Mouse (Mus musculus) limb, embryonic 12.5 days (tissue): ENCODE results near the gene Sh3bp4. TPM values are rescaled to one million over a fixed set of nuclear protein-coding genes. Genes with fewer than 3 reads are reported as not detected.

Experiments
- ATAC-seq: fragments of 200-750 bp; cut with Nextera tagmentation; 2 replicates; pipeline ENCODE4 v1.8.0; 2017; ENCODE audit warnings: low read depth, moderate TSS enrichment; ENCODE audit not compliant: insufficient number of reproducible peaks, insufficient read depth, low FRiP score, low TSS enrichment
- H3K27ac ChIP-seq: fragments of 300-500 bp; sonication (generic); 2 replicates; pipeline ENCODE4 v1.5.1; 2016; ENCODE audit warnings: mild to moderate bottlenecking, moderate library complexity
- H3K27me3 ChIP-seq: fragments of 300-500 bp; sonication (generic); 2 replicates; pipeline ENCODE4 v1.6.1; 2016; ENCODE audit warnings: mild to moderate bottlenecking, moderate library complexity
- H3K36me3 ChIP-seq: fragments of 300-500 bp; sonication (generic); 2 replicates; pipeline ENCODE4 v1.6.1; 2016; ENCODE audit warnings: mild to moderate bottlenecking, moderate library complexity
- H3K4me1 ChIP-seq: fragments of 300-500 bp; sonication (generic); replicated peaks from 2 replicates; pipeline ENCODE4 v1.6.1; 2016
- H3K4me2 ChIP-seq: fragments of 300-500 bp; sonication (generic); 2 replicates; pipeline ENCODE4 v1.6.1; 2016; ENCODE audit warnings: mild to moderate bottlenecking, moderate library complexity
- H3K4me3 ChIP-seq: fragments of 300-500 bp; sonication (generic); replicated peaks from 2 replicates; pipeline ENCODE4 v1.5.1; 2016; ENCODE audit warnings: mild to moderate bottlenecking
- H3K9ac ChIP-seq: fragments of 300-500 bp; sonication (generic); replicated peaks from 2 replicates; pipeline ENCODE4 v1.6.1; 2016; ENCODE audit warnings: mild to moderate bottlenecking, moderate library complexity
- H3K9me3 ChIP-seq: fragments of 300-500 bp; sonication (generic); 2 replicates; pipeline ENCODE4 v1.6.1; 2016; ENCODE audit warnings: mild to moderate bottlenecking, moderate library complexity
- WGBS: fragments of 180-500 bp; shearing (Covaris S2); methylation state at CpG from one replicate; pipeline ENCODE4 v1.1.7; 2016; 5-methylcytosine and 5-hydroxymethylcytosine counted together
- polyA plus RNA-seq: library from polyadenylated mRNA; unstranded; fragments of >200 nt; fragmentation: Nextera tagmentation; extraction: Ambion mirVana; gene quantifications from 2 replicates; pipeline ENCODE4 v1.2.1, GENCODE M21; 2016

Gene Sh3bp4
- polyA plus RNA-seq, 1 experiment from 2014 or later = 22.3 TPM

GRCm38 (mm10) chr1:89130429-89130828 is 60.2 kb downstream of the Sh3bp4 start:
- Histone ChIP-seq H3K4me2 (no peak overlapping the region), H3K27me3 (no peaks in the 10 kb centered on the region), H3K4me1 (peaks cover 15% of the 10 kb centered on the region), H3K9ac (no peak overlapping the region), H3K4me3 (no peak overlapping the region), H3K36me3 (no peaks in the 10 kb centered on the region), H3K27ac (no peak overlapping the region), H3K9me3 (peaks cover 7% of the 10 kb centered on the region)
- 91% methylated on average over 6 of the region's 6 CpGs for WGBS
- ATAC-seq = no peak

- 79% methylated on average over 14 of the region's 14 CpGs for WGBS
- no peak overlapping the region for H3K27ac ChIP-seq
Observed at GRCm38 (mm10) chr1:89131018-89131540, 60.9 kb downstream of the Sh3bp4 start.

GRCm38 (mm10) chr1:89131707-89132106 is 61.5 kb downstream of the Sh3bp4 start:
- H3K4me2 ChIP-seq = no peak overlapping the region
- no peak overlapping the region for H3K9ac ChIP-seq
- no peak overlapping the region for H3K4me3 ChIP-seq
- no peaks in the 10 kb centered on the region for H3K27me3 ChIP-seq
- no peak overlapping the region for H3K27ac ChIP-seq
- peaks cover 23% of the 10 kb centered on the region for H3K4me1 ChIP-seq
- H3K9me3 ChIP-seq = peaks cover 5% of the 10 kb centered on the region
- no peaks in the 10 kb centered on the region for H3K36me3 ChIP-seq
- ATAC-seq = no peak
- 90% methylated on average over 8 of the region's 8 CpGs for WGBS

More at GRCm38 (mm10) chr1:89131018-89131540, 60.9 kb downstream of the Sh3bp4 start:
- Histone ChIP-seq H3K27me3 (no peaks in the 10 kb centered on the region), H3K4me1 (peaks cover 19% of the 10 kb centered on the region), H3K36me3 (no peaks in the 10 kb centered on the region), H3K4me2 (no peak overlapping the region), H3K9ac (no peak overlapping the region), H3K9me3 (peaks cover 7% of the 10 kb centered on the region), H3K4me3 (no peak overlapping the region)
- ATAC-seq = no peak

GRCm38 (mm10) chr1:89133266-89133665 is 63.1 kb downstream of the Sh3bp4 start:
- no peak overlapping the region for H3K4me2 ChIP-seq
- H3K27ac ChIP-seq = no peak overlapping the region

GRCm38 (mm10) chr1:89133717-89134116 is 63.5 kb downstream of the Sh3bp4 start:
- H3K36me3 ChIP-seq = peaks cover under 1% of the 10 kb centered on the region; the same call in 1 of the 2 replicates
- no peak overlapping the region for H3K4me3 ChIP-seq
- H3K27me3 ChIP-seq = no peaks in the 10 kb centered on the region
- no peak overlapping the region for H3K27ac ChIP-seq
- no peak overlapping the region for H3K4me2 ChIP-seq
- H3K9ac ChIP-seq = no peak overlapping the region
- ATAC-seq = no peak
- H3K9me3 ChIP-seq = no peaks in the 10 kb centered on the region
- peaks cover 42% of the 10 kb centered on the region for H3K4me1 ChIP-seq
- WGBS = 89% methylated on average over 4 of the region's 4 CpGs

More at GRCm38 (mm10) chr1:89133266-89133665, 63.1 kb downstream of the Sh3bp4 start:
- H3K4me1 ChIP-seq = peaks cover 38% of the 10 kb centered on the region
- no peaks in the 10 kb centered on the region for H3K9me3 ChIP-seq
- H3K4me3 ChIP-seq = no peak overlapping the region
- 73% methylated on average over 4 of the region's 4 CpGs for WGBS
- no peaks in the 10 kb centered on the region for H3K27me3 ChIP-seq
- ATAC-seq = no peak
- H3K36me3 ChIP-seq = no peaks in the 10 kb centered on the region
- H3K9ac ChIP-seq = no peak overlapping the region

GRCm38 (mm10) chr1:89136089-89136811 is 66.0 kb downstream of the Sh3bp4 start:
- no peak overlapping the region for H3K4me3 ChIP-seq
- H3K27ac ChIP-seq = no peak overlapping the region
- no peaks in the 10 kb centered on the region for H3K27me3 ChIP-seq
- H3K4me2 ChIP-seq = no peak overlapping the region
- no peak overlapping the region for H3K9ac ChIP-seq
- H3K9me3 ChIP-seq = no peaks in the 10 kb centered on the region
- 87% methylated on average over 13 of the region's 13 CpGs for WGBS
- peaks cover 40% of the 10 kb centered on the region for H3K4me1 ChIP-seq
- ATAC-seq = no peak
- peaks cover 24% of the 10 kb centered on the region for H3K36me3 ChIP-seq

GRCm38 (mm10) chr1:89137086-89137816 is 67.0 kb downstream of the Sh3bp4 start:
- no peaks in the 10 kb centered on the region for H3K27me3 ChIP-seq
- H3K27ac ChIP-seq = no peak overlapping the region
- H3K4me2 ChIP-seq = no peak overlapping the region
- WGBS = 79% methylated on average over 13 of the region's 13 CpGs
- no peak overlapping the region for H3K9ac ChIP-seq
- ATAC-seq = no peak
- H3K4me1 ChIP-seq = peaks cover 38% of the 10 kb centered on the region
- H3K36me3 ChIP-seq = peaks cover 32% of the 10 kb centered on the region
- no peaks in the 10 kb centered on the region for H3K9me3 ChIP-seq
- H3K4me3 ChIP-seq = no peak overlapping the region

- ATAC-seq = no peak
- Histone ChIP-seq H3K4me2 (no peak overlapping the region), H3K9me3 (no peaks in the 10 kb centered on the region), H3K4me1 (peaks cover 31% of the 10 kb centered on the region), H3K9ac (no peak overlapping the region), H3K27ac (no peak overlapping the region), H3K36me3 (peaks cover 38% of the 10 kb centered on the region), H3K27me3 (no peaks in the 10 kb centered on the region), H3K4me3 (no peak overlapping the region)
- 81% methylated on average over 5 of the region's 5 CpGs for WGBS
Observed at GRCm38 (mm10) chr1:89138316-89138715, 68.1 kb downstream of the Sh3bp4 start.

- H3K27me3 ChIP-seq = no peaks in the 10 kb centered on the region
- no peak overlapping the region for H3K4me2 ChIP-seq
- no peak overlapping the region for H3K27ac ChIP-seq
- ATAC-seq = no peak
- no peak overlapping the region for H3K4me3 ChIP-seq
- peaks cover 56% of the 10 kb centered on the region for H3K36me3 ChIP-seq
- WGBS = 94% methylated on average over 9 of the region's 9 CpGs
- no peaks in the 10 kb centered on the region for H3K9me3 ChIP-seq
- H3K4me1 ChIP-seq = peaks cover 29% of the 10 kb centered on the region
- no peak overlapping the region for H3K9ac ChIP-seq
Observed at GRCm38 (mm10) chr1:89140113-89140512, 69.9 kb downstream of the Sh3bp4 start.

GRCm38 (mm10) chr1:89151071-89151470 is 80.9 kb downstream of the Sh3bp4 start:
- Histone ChIP-seq H3K27ac (no peak overlapping the region), H3K9ac (no peak overlapping the region), H3K4me2 (no peak overlapping the region), H3K36me3 (peaks cover 61% of the 10 kb centered on the region), H3K27me3 (no peaks in the 10 kb centered on the region), H3K4me1 (no peaks in the 10 kb centered on the region), H3K4me3 (no peak overlapping the region), H3K9me3 (no peaks in the 10 kb centered on the region)
- ATAC-seq = no peak
- WGBS = 76% methylated on average over 7 of the region's 7 CpGs

GRCm38 (mm10) chr1:89152576-89152975 is 82.4 kb downstream of the Sh3bp4 start:
- H3K9me3 ChIP-seq = no peaks in the 10 kb centered on the region
- 87% methylated on average over 7 of the region's 7 CpGs for WGBS
- ATAC-seq = no peak
- no peaks in the 10 kb centered on the region for H3K27me3 ChIP-seq
- H3K36me3 ChIP-seq = peaks cover 47% of the 10 kb centered on the region
- no peak overlapping the region for H3K4me2 ChIP-seq
- H3K9ac ChIP-seq = no peak overlapping the region
- H3K4me1 ChIP-seq = no peaks in the 10 kb centered on the region
- H3K4me3 ChIP-seq = no peak overlapping the region
- no peak overlapping the region for H3K27ac ChIP-seq
